Mouse (Mus musculus): ENCODE measurements at regions not wholly inside any gene's neighbourhood (a gene's known extent, or its start where the extent isn't known, plus 50 kb on each side); places are given as distances from the start of the nearest gene placed in this dataset.

GRCm38 (mm10) chr4:101358525-101358924 lies 60.6 kb upstream of the Ak4 start:
- TF ChIP-seq CTCF (conservative IDR thresholded peaks at IDR 0.05; ENCODE audit: insufficient read depth, insufficient read length, low read depth, low read length): no peak
- TF ChIP-seq POLR2A (IDR thresholded peaks at IDR 0.05; ENCODE audit: low read depth, low read length): no peak
- Histone ChIP-seq H3K4me3 (ENCODE audit: insufficient read depth, low read depth, low read length) (no peak overlapping the region), H3K27me3 (replicated peaks; ENCODE audit: control insufficient read depth, insufficient read depth, low read length) (no peaks in the 10 kb centered on the region), H3K4me1 (ENCODE audit: control insufficient read depth, insufficient read depth, low read length) (peaks cover 5% of the 10 kb centered on the region; the same call in 1 of the 2 replicates), H3K27ac (ENCODE audit: insufficient read depth, low read depth, low read length) (no peak overlapping the region), H3K36me3 (ENCODE audit: control insufficient read depth, insufficient read depth, low read length) (no peaks in the 10 kb centered on the region; the same call in 1 of the 2 replicates)
- 95% methylated on average over 3 of the region's 3 CpGs for WGBS
- DNase-seq: no peak

- H3K27ac ChIP-seq (ENCODE audit: insufficient read depth, low read depth, low read length): peak overlapping the region; percentile 94
- peak; percentile 82 for DNase-seq
- H3K4me1 ChIP-seq (ENCODE audit: control insufficient read depth, insufficient read depth, low read length): peaks cover 5% of the 10 kb centered on the region; the same call in 1 of the 2 replicates
- TF ChIP-seq POLR2A (IDR thresholded peaks at IDR 0.05; ENCODE audit: low read depth, low read length) (no peak), CTCF (conservative IDR thresholded peaks at IDR 0.05; ENCODE audit: insufficient read depth, insufficient read length, low read depth, low read length) (no peak)
- no peaks in the 10 kb centered on the region for H3K27me3 ChIP-seq (replicated peaks; ENCODE audit: control insufficient read depth, insufficient read depth, low read length)
- no peaks in the 10 kb centered on the region; the same call in 1 of the 2 replicates for H3K36me3 ChIP-seq (ENCODE audit: control insufficient read depth, insufficient read depth, low read length)
- 36% methylated on average over 8 of the region's 8 CpGs for WGBS
- peak overlapping the region; percentile 96 for H3K4me3 ChIP-seq (ENCODE audit: insufficient read depth, low read depth, low read length)
Measured at GRCm38 (mm10) chr4:101357923-101358322, 61.2 kb upstream of the Ak4 start.

GRCm38 (mm10) chr4:101356954-101357891 lies 61.9 kb upstream of the Ak4 start:
- peaks cover 5% of the 10 kb centered on the region; the same call in 1 of the 2 replicates for H3K4me1 ChIP-seq (ENCODE audit: control insufficient read depth, insufficient read depth, low read length)
- H3K27me3 ChIP-seq (replicated peaks; ENCODE audit: control insufficient read depth, insufficient read depth, low read length): no peaks in the 10 kb centered on the region
- no peaks in the 10 kb centered on the region; the same call in 1 of the 2 replicates for H3K36me3 ChIP-seq (ENCODE audit: control insufficient read depth, insufficient read depth, low read length)
- WGBS: 3% methylated on average over 31 of the region's 31 CpGs
- peak overlapping the region; percentile 94 for H3K27ac ChIP-seq (ENCODE audit: insufficient read depth, low read depth, low read length)
- H3K4me3 ChIP-seq (ENCODE audit: insufficient read depth, low read depth, low read length): peak overlapping the region; percentile 96
- DNase-seq: peak; percentile 90
- TF ChIP-seq CTCF (conservative IDR thresholded peaks at IDR 0.05; ENCODE audit: insufficient read depth, insufficient read length, low read depth, low read length): no peak
- no peak for TF ChIP-seq POLR2A (IDR thresholded peaks at IDR 0.05; ENCODE audit: low read depth, low read length)

GRCm38 (mm10) chr4:101356093-101356953 lies 62.8 kb upstream of the Ak4 start:
- WGBS: 1% methylated on average over 107 of the region's 107 CpGs
- H3K36me3 ChIP-seq (ENCODE audit: control insufficient read depth, insufficient read depth, low read length): no peaks in the 10 kb centered on the region; the same call in 1 of the 2 replicates

GRCm38 (mm10) chr4:101355431-101356092 lies 63.5 kb upstream of the Ak4 start:
- peak; percentile 17 for TF ChIP-seq POLR2A (IDR thresholded peaks at IDR 0.05; ENCODE audit: low read depth, low read length)
- TF ChIP-seq CTCF (conservative IDR thresholded peaks at IDR 0.05; ENCODE audit: insufficient read depth, insufficient read length, low read depth, low read length): no peak
- Histone ChIP-seq H3K4me3 (ENCODE audit: insufficient read depth, low read depth, low read length) (peak overlapping the region; percentile 96), H3K27ac (ENCODE audit: insufficient read depth, low read depth, low read length) (peak overlapping the region; percentile 94), H3K36me3 (ENCODE audit: control insufficient read depth, insufficient read depth, low read length) (no peaks in the 10 kb centered on the region; the same call in 1 of the 2 replicates), H3K4me1 (ENCODE audit: control insufficient read depth, insufficient read depth, low read length) (peaks cover 6% of the 10 kb centered on the region; the same call in 1 of the 2 replicates), H3K27me3 (replicated peaks; ENCODE audit: control insufficient read depth, insufficient read depth, low read length) (no peaks in the 10 kb centered on the region)
- peak; percentile 77 for DNase-seq
- 1% methylated on average over 30 of the region's 31 CpGs for WGBS

More at GRCm38 (mm10) chr4:101356093-101356953, 62.8 kb upstream of the Ak4 start:
- H3K4me3 ChIP-seq (ENCODE audit: insufficient read depth, low read depth, low read length): peak overlapping the region; percentile 96
- peak; percentile 94 for DNase-seq
- peak overlapping the region; percentile 94 for H3K27ac ChIP-seq (ENCODE audit: insufficient read depth, low read depth, low read length)
- peaks cover 5% of the 10 kb centered on the region; the same call in 1 of the 2 replicates for H3K4me1 ChIP-seq (ENCODE audit: control insufficient read depth, insufficient read depth, low read length)
- H3K27me3 ChIP-seq (replicated peaks; ENCODE audit: control insufficient read depth, insufficient read depth, low read length): no peaks in the 10 kb centered on the region
- no peak for TF ChIP-seq CTCF (conservative IDR thresholded peaks at IDR 0.05; ENCODE audit: insufficient read depth, insufficient read length, low read depth, low read length)
- TF ChIP-seq POLR2A (IDR thresholded peaks at IDR 0.05; ENCODE audit: low read depth, low read length): peak; percentile 47

GRCm38 (mm10) chr4:101354951-101355350 lies 64.1 kb upstream of the Ak4 start:
- Histone ChIP-seq H3K27ac (ENCODE audit: insufficient read depth, low read depth, low read length) (peak overlapping the region; percentile 94), H3K36me3 (ENCODE audit: control insufficient read depth, insufficient read depth, low read length) (no peaks in the 10 kb centered on the region; the same call in 1 of the 2 replicates), H3K4me1 (ENCODE audit: control insufficient read depth, insufficient read depth, low read length) (peaks cover 11% of the 10 kb centered on the region; the same call in 1 of the 2 replicates), H3K4me3 (ENCODE audit: insufficient read depth, low read depth, low read length) (peak overlapping the region; percentile 96), H3K27me3 (replicated peaks; ENCODE audit: control insufficient read depth, insufficient read depth, low read length) (no peaks in the 10 kb centered on the region)
- TF ChIP-seq CTCF (conservative IDR thresholded peaks at IDR 0.05; ENCODE audit: insufficient read depth, insufficient read length, low read depth, low read length) (no peak), POLR2A (IDR thresholded peaks at IDR 0.05; ENCODE audit: low read depth, low read length) (peak; percentile 15)
- WGBS: 21% methylated on average over 7 of the region's 7 CpGs
- peak; percentile 75 for DNase-seq
